Comparison of ENCODE assay signal across 8 mouse cellular contexts in genomic region chr5:139200770-139201569, GRCm38 (mm10). TPM values are rescaled to one million over a fixed set of nuclear protein-coding genes. Genes with fewer than 3 reads are reported as not detected.
DNase-seq lines count a peak whose midpoint lies in the region; ATAC-seq lines count a peak whose summit lies in the region.

No protein-coding gene starts in this region.

- peak overlapping the region; percentile 61 for H3K27ac ChIP-seq in heart, embryonic 13.5 days (replicated peaks)
- peak overlapping the region; percentile 91 for H3K27ac ChIP-seq in embryonic facial prominence, embryonic 10.5 days (replicated peaks)
- peak overlapping the region; percentile 65 for H3K27ac ChIP-seq in intestine, embryonic 16.5 days (ENCODE audit: low read length)
- peak overlapping the region; percentile 68 for H3K27ac ChIP-seq in neural tube, embryonic 13.5 days (replicated peaks)

- peak overlapping the region; percentile 97 for H3K4me3 ChIP-seq in heart, embryonic 13.5 days
- peak overlapping the region; percentile 97 for H3K4me3 ChIP-seq in embryonic facial prominence, embryonic 10.5 days
- H3K4me3 ChIP-seq in intestine, embryonic 16.5 days (ENCODE audit: low read length), result peak overlapping the region; percentile 88
- H3K4me3 ChIP-seq in neural tube, embryonic 13.5 days, result peak overlapping the region; percentile 84

- no peak for DNase-seq in heart, adult 18-20 months
- no peak for DNase-seq in embryonic facial prominence, embryonic 10.5 days (ENCODE audit: low spot score)
- no peak for DNase-seq in gastrocnemius, postnatal 14 days
- DNase-seq in thymus, postnatal 25 days, result no peak

- 1% methylated on average over 57 of the region's 57 CpGs for WGBS in heart, embryonic 13.5 days
- 2% methylated on average over 57 of the region's 57 CpGs for WGBS in embryonic facial prominence, embryonic 10.5 days
- under 1% methylated on average over 57 of the region's 57 CpGs for WGBS in intestine, embryonic 16.5 days
- WGBS in neural tube, embryonic 13.5 days, result 1% methylated on average over 55 of the region's 57 CpGs

- H3K36me3 ChIP-seq in heart, embryonic 13.5 days, result 0 out of 2 replicates have a peak, but pooled peaks cover 3% of the 10 kb centered on the region
- 0 out of 2 replicates have a peak, but pooled peaks cover 12% of the 10 kb centered on the region for H3K36me3 ChIP-seq in embryonic facial prominence, embryonic 10.5 days (replicated peaks)
- no peaks in the 10 kb centered on the region for H3K36me3 ChIP-seq in intestine, embryonic 16.5 days (ENCODE audit: control insufficient read depth, insufficient read depth, low read length)
- H3K36me3 ChIP-seq in neural tube, embryonic 13.5 days, result no peaks in the 10 kb centered on the region

- no peak for ATAC-seq in heart, embryonic 13.5 days (ENCODE audit: extremely low read depth, insufficient number of reproducible peaks, low FRiP score, low TSS enrichment)
- ATAC-seq in CD4-positive, CD25-positive, alpha-beta regulatory T cell, adult 4 months, result peak; percentile 24
- peak; percentile 47 for ATAC-seq in intestine, embryonic 16.5 days
- peak; percentile 68 for ATAC-seq in neural tube, embryonic 13.5 days (ENCODE audit: low read depth)

- H3K4me2 ChIP-seq in heart, embryonic 13.5 days, result peak overlapping the region; percentile 91
- peak overlapping the region; percentile 70 for H3K4me2 ChIP-seq in intestine, embryonic 16.5 days (ENCODE audit: low read depth, low read length)
- peak overlapping the region; percentile 87 for H3K4me2 ChIP-seq in neural tube, embryonic 13.5 days

- H3K9me3 ChIP-seq in heart, embryonic 13.5 days, result no peaks in the 10 kb centered on the region
- H3K9me3 ChIP-seq in embryonic facial prominence, embryonic 10.5 days, result no peaks in the 10 kb centered on the region
- no peaks in the 10 kb centered on the region for H3K9me3 ChIP-seq in intestine, embryonic 16.5 days (ENCODE audit: control insufficient read depth, low read length)
- no peaks in the 10 kb centered on the region for H3K9me3 ChIP-seq in neural tube, embryonic 13.5 days

- peak overlapping the region; percentile 91 for H3K9ac ChIP-seq in heart, embryonic 13.5 days
- H3K9ac ChIP-seq in intestine, embryonic 16.5 days (ENCODE audit: low read depth, low read length), result peak overlapping the region; percentile 84
- peak overlapping the region; percentile 89 for H3K9ac ChIP-seq in neural tube, embryonic 13.5 days

- H3K4me1 ChIP-seq in heart, embryonic 13.5 days, result peaks cover 38% of the 10 kb centered on the region
- peaks cover 36% of the 10 kb centered on the region for H3K4me1 ChIP-seq in embryonic facial prominence, embryonic 10.5 days
- peaks cover 30% of the 10 kb centered on the region for H3K4me1 ChIP-seq in intestine, embryonic 16.5 days (ENCODE audit: control insufficient read depth, insufficient read depth, low read length)
- H3K4me1 ChIP-seq in neural tube, embryonic 13.5 days (replicated peaks), result peaks cover 45% of the 10 kb centered on the region

- H3K27me3 ChIP-seq in heart, embryonic 13.5 days (replicated peaks), result no peaks in the 10 kb centered on the region
- H3K27me3 ChIP-seq in embryonic facial prominence, embryonic 10.5 days (replicated peaks; ENCODE audit: low read depth, poor library complexity, severe bottlenecking), result no peaks in the 10 kb centered on the region
- no peaks in the 10 kb centered on the region for H3K27me3 ChIP-seq in intestine, embryonic 16.5 days (replicated peaks; ENCODE audit: control insufficient read depth, insufficient read depth, low read length)
- H3K27me3 ChIP-seq in neural tube, embryonic 13.5 days, result no peaks in the 10 kb centered on the region

- intact Hi-C loops in gastrocnemius, postnatal 14 days (cut with DNase I; ENCODE audit: low total_unique reads), result no loop called here

RNA-seq across cellular contexts. Expression of gene Sun1, which starts 0.5 kb away (rescaled TPM):
- polyA plus RNA-seq in heart, embryonic 13.5 days (2015; fragmentation: Nextera tagmentation; extraction: Ambion mirVana), result 31.2 and 32.9 TPM in 2 replicates
- 10 to 100 TPM; 48.3 to 56.7 TPM for total RNA-seq in heart, adult 18-20 months (2021)
- polyA plus RNA-seq in CD4-positive, CD25-positive, alpha-beta regulatory T cell, adult 4 months (2017; shearing (Covaris generic)), result 10 to 100 TPM; 36.2 to 64.2 TPM
- polyA plus RNA-seq in embryonic facial prominence, embryonic 10.5 days (2016; fragmentation: Nextera tagmentation; extraction: Ambion mirVana), result 50.5 and 50.6 TPM in 2 replicates
- polyA plus RNA-seq in intestine, embryonic 16.5 days (2015; fragmentation: Nextera tagmentation; extraction: Ambion mirVana), result 36.6 and 38.8 TPM in 2 replicates
- polyA plus RNA-seq in neural tube, embryonic 13.5 days (2015; fragmentation: Nextera tagmentation; extraction: Ambion mirVana), result 40.4 and 42.1 TPM in 2 replicates
- total RNA-seq in gastrocnemius, postnatal 14 days (2021), result 10 to 100 TPM; 31.0 to 33.2 TPM

RNA-seq across cellular contexts. Expression of gene Dnaaf5, which starts 50.9 kb away (rescaled TPM):
- polyA plus RNA-seq in heart, embryonic 13.5 days (2015; fragmentation: Nextera tagmentation; extraction: Ambion mirVana), result 5.6 and 5.8 TPM in 2 replicates
- 10 to 100 TPM; 13.5 to 19.7 TPM for total RNA-seq in heart, adult 18-20 months (2021)
- 10 to 100 TPM in 1 of 2 experiments, 1 to 10 TPM in 1; 8.2 to 16.0 TPM for polyA plus RNA-seq in CD4-positive, CD25-positive, alpha-beta regulatory T cell, adult 4 months (2017; shearing (Covaris generic))
- polyA plus RNA-seq in embryonic facial prominence, embryonic 10.5 days (2016; fragmentation: Nextera tagmentation; extraction: Ambion mirVana), result 9.6 and 10.6 TPM in 2 replicates
- 2.4 and 4.7 TPM in 2 replicates for polyA plus RNA-seq in intestine, embryonic 16.5 days (2015; fragmentation: Nextera tagmentation; extraction: Ambion mirVana)
- polyA plus RNA-seq in neural tube, embryonic 13.5 days (2015; fragmentation: Nextera tagmentation; extraction: Ambion mirVana), result 4.6 and 4.8 TPM in 2 replicates
- 10 to 100 TPM in 1 of 2 experiments, 1 to 10 TPM in 1; 9.3 to 10.2 TPM for total RNA-seq in gastrocnemius, postnatal 14 days (2021)

RNA-seq across cellular contexts. Expression of gene Get4, which starts 51.2 kb away (rescaled TPM):
- polyA plus RNA-seq in heart, embryonic 13.5 days (2015; fragmentation: Nextera tagmentation; extraction: Ambion mirVana), result 127 and 149 TPM in 2 replicates
- 10 to 100 TPM; 42.0 to 44.7 TPM for total RNA-seq in heart, adult 18-20 months (2021)
- polyA plus RNA-seq in CD4-positive, CD25-positive, alpha-beta regulatory T cell, adult 4 months (2017; shearing (Covaris generic)), result 10 to 100 TPM; 12.5 to 12.6 TPM
- polyA plus RNA-seq in embryonic facial prominence, embryonic 10.5 days (2016; fragmentation: Nextera tagmentation; extraction: Ambion mirVana), result 188 and 189 TPM in 2 replicates
- polyA plus RNA-seq in intestine, embryonic 16.5 days (2015; fragmentation: Nextera tagmentation; extraction: Ambion mirVana), result 136 and 143 TPM in 2 replicates
- 116 and 119 TPM in 2 replicates for polyA plus RNA-seq in neural tube, embryonic 13.5 days (2015; fragmentation: Nextera tagmentation; extraction: Ambion mirVana)
- 10 to 100 TPM; 36.2 to 39.8 TPM for total RNA-seq in gastrocnemius, postnatal 14 days (2021)

RNA-seq across cellular contexts. Expression of gene Prkar1b, which starts 51.2 kb away (rescaled TPM):
- polyA plus RNA-seq in heart, embryonic 13.5 days (2015; fragmentation: Nextera tagmentation; extraction: Ambion mirVana), result 9.4 and 11.5 TPM in 2 replicates
- 1 to 10 TPM; 1.5 to 2.0 TPM for total RNA-seq in heart, adult 18-20 months (2021)
- 1 to 10 TPM in 1 of 2 experiments, under 1 TPM in 1; 0.98 to 3.1 TPM for polyA plus RNA-seq in CD4-positive, CD25-positive, alpha-beta regulatory T cell, adult 4 months (2017; shearing (Covaris generic))
- 7.3 and 9.0 TPM in 2 replicates for polyA plus RNA-seq in embryonic facial prominence, embryonic 10.5 days (2016; fragmentation: Nextera tagmentation; extraction: Ambion mirVana)
- 22.7 and 23.6 TPM in 2 replicates for polyA plus RNA-seq in intestine, embryonic 16.5 days (2015; fragmentation: Nextera tagmentation; extraction: Ambion mirVana)
- polyA plus RNA-seq in neural tube, embryonic 13.5 days (2015; fragmentation: Nextera tagmentation; extraction: Ambion mirVana), result 183 and 196 TPM in 2 replicates
- 1 to 10 TPM; 1.1 to 2.1 TPM for total RNA-seq in gastrocnemius, postnatal 14 days (2021)
